Mouse (Mus musculus): ENCODE data around the gene Cast.

DNA sequence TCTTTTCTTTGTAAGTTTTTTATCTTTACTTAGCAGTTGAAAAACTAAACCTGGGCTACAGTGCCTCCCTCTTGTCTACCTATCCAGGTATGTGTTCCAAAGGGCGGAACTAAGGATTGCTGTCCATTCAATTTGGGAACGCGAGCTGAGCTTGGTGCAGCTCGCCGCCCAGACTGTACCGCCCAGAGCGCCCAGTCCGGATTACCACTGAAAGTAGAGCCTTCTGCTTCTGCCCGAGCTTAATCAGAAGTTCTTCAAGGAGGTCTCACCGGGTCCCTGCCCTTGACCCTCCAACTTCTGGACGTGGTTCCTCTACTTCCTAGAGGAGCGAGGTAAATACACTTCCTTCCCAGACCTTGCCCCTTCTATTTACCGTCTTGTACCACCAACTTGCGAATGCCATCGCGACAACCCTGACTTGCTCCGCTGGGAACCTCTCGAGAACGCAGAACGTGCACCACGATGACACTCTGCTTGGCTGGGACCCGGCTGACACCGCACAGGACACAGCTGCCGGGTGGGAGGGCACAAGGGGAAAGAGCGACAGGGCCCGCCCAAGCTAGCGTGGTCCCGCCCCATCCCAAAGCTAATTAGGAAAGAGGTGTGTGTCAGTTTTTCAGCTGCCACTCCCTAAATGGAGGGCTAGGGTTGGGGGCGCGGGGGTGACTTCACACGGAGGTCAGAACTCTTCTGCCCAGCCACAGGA is 1.0 kb downstream of the Cast start:
- TF ChIP-seq ZNF384 (IDR thresholded peaks at IDR 0.05; ENCODE audit: low read depth, low read length) (no peak), CHD2 (IDR thresholded peaks at IDR 0.05; ENCODE audit: low read depth, low read length) (no peak)
